Mouse (Mus musculus): ENCODE data around the gene Pcdh7. TPM values are rescaled to one million over a fixed set of nuclear protein-coding genes. Genes with fewer than 3 reads are reported as not detected.

Gene Pcdh7
- polyA plus RNA-seq, 1 experiment from 2014 or later, result 23.7 TPM

DNA sequence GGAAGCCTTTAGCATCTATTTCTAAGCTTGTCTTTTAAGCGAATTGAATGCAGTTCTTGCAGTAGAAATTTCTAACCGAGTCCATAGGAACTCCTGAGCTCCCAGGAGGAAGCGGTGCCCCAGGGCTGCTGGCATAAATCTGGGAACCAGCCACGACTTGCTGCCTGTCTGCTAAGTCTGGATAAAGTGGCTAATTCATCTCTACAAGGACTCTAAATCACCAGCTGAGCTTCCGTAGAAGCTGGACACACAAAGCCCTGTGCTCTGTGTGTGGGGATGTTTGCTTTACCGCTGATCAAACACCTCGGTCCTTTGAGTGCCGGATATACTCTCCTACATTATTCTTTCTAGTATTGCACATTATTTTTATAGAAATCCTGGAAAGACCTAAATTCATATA, 308.0 kb downstream of the Pcdh7 start:
- Histone ChIP-seq H3K27ac (replicated peaks; ENCODE audit: low read depth, low read length) (peak overlapping the region; percentile 37; the same call in 1 of the 2 replicates), H3K9me3 (ENCODE audit: control insufficient read depth, low read length) (no peaks in the 10 kb centered on the region), H3K9ac (replicated peaks; ENCODE audit: low read length) (peak overlapping the region; percentile 16; the same call in 1 of the 2 replicates), H3K27me3 (ENCODE audit: control insufficient read depth, insufficient read depth, low read length) (no peaks in the 10 kb centered on the region), H3K4me2 (ENCODE audit: low read length) (peak overlapping the region; percentile 4; the same call in 1 of the 2 replicates), H3K4me3 (replicated peaks; ENCODE audit: low read depth, low read length) (no peak overlapping the region), H3K36me3 (ENCODE audit: control insufficient read depth, insufficient read depth, low read length) (no peaks in the 10 kb centered on the region), H3K4me1 (ENCODE audit: control insufficient read depth, insufficient read depth, low read length) (no peaks in the 10 kb centered on the region)
- 30% methylated on average over 8 of the region's 8 CpGs for WGBS
- ATAC-seq (ENCODE audit: low FRiP score, low TSS enrichment) (no peak; the same call in 1 of the 2 replicates), DNase-seq (peak; percentile 69)

DNA sequence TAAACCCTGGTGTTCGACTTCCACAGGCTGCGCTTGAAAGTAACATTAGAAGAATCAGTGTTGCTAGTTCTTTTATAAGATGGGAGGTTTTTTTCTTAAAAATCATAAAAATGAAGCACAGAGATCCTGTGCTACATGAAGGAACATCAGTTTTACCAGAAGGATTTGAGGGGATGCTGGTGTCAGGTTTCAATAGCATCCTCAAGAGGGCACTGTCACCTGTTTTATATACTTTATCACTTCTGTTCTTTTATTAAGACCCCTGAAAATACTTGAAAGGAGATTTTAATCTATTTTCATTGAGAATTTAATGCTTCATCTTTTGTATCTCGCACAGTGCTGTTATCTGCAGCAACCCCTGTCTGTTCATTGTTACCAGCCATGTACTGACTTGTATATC, 322.1 kb downstream of the Pcdh7 start:
- Histone ChIP-seq H3K9ac (replicated peaks; ENCODE audit: low read length) (no peak overlapping the region), H3K4me1 (ENCODE audit: control insufficient read depth, insufficient read depth, low read length) (no peaks in the 10 kb centered on the region), H3K9me3 (ENCODE audit: control insufficient read depth, low read length) (no peaks in the 10 kb centered on the region), H3K4me3 (replicated peaks; ENCODE audit: low read depth, low read length) (no peak overlapping the region), H3K4me2 (ENCODE audit: low read length) (no peak overlapping the region), H3K27me3 (ENCODE audit: control insufficient read depth, insufficient read depth, low read length) (no peaks in the 10 kb centered on the region), H3K27ac (replicated peaks; ENCODE audit: low read depth, low read length) (no peak overlapping the region), H3K36me3 (ENCODE audit: control insufficient read depth, insufficient read depth, low read length) (no peaks in the 10 kb centered on the region)
- ATAC-seq (ENCODE audit: low FRiP score, low TSS enrichment) (no peak), DNase-seq (peak; percentile 69)
- 67% methylated on average over 3 of the region's 3 CpGs for WGBS

DNA sequence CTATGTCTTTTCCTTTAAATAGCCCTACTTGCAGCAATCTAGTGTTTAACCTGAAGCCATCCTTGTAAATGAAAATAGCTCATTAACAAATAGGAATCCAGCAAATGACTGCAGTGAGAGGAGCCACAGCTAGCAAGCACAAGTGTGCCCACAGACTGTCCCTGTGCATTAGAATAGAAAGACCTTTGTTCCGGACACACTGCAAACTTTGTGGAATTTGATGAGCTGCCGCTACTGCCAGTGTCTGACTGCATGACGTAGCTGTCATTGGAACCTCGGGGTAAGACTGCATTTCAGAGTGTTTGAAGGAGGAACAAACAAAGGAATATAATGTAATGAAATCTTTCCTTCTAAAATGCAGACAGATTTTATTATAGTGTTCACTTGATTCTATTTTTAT, 326.4 kb downstream of the Pcdh7 start:
- Histone ChIP-seq H3K9me3 (ENCODE audit: control insufficient read depth, low read length) (no peaks in the 10 kb centered on the region), H3K27me3 (ENCODE audit: control insufficient read depth, insufficient read depth, low read length) (no peaks in the 10 kb centered on the region), H3K27ac (replicated peaks; ENCODE audit: low read depth, low read length) (no peak overlapping the region), H3K9ac (replicated peaks; ENCODE audit: low read length) (no peak overlapping the region), H3K4me2 (ENCODE audit: low read length) (no peak overlapping the region; the same call in 1 of the 2 replicates), H3K4me1 (ENCODE audit: control insufficient read depth, insufficient read depth, low read length) (no peaks in the 10 kb centered on the region), H3K4me3 (replicated peaks; ENCODE audit: low read depth, low read length) (no peak overlapping the region), H3K36me3 (ENCODE audit: control insufficient read depth, insufficient read depth, low read length) (no peaks in the 10 kb centered on the region)
- ATAC-seq (ENCODE audit: low FRiP score, low TSS enrichment) (no peak), DNase-seq (peak; percentile 37)
- WGBS, result 13% methylated on average over 4 of the region's 4 CpGs

DNA sequence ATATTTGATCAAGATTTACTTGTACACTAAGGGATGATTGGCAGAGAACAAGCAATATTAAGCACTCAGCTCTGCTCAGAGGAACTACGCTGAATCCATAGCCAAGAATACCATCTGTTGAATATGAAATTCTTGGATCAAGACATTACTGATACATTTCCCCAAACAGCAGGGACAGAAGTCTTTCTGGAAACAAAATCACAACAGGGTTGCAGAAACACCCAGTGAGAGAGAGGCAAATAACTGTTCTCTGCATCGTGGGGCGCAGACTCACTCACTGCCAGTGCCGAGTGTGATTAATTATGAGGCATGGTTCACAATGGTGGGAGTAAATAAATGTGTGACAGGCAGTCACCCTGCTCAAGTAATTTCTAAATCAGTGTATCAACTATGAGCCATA, 363.3 kb downstream of the Pcdh7 start:
- H3K27ac ChIP-seq (replicated peaks; ENCODE audit: low read depth, low read length), result no peak overlapping the region
- no peak for ATAC-seq (ENCODE audit: low FRiP score, low TSS enrichment)
- no peaks in the 10 kb centered on the region for H3K27me3 ChIP-seq (ENCODE audit: control insufficient read depth, insufficient read depth, low read length)
- DNase-seq, result no peak
- no peak overlapping the region for H3K9ac ChIP-seq (replicated peaks; ENCODE audit: low read length)
- H3K4me1 ChIP-seq (ENCODE audit: control insufficient read depth, insufficient read depth, low read length), result no peaks in the 10 kb centered on the region
- H3K36me3 ChIP-seq (ENCODE audit: control insufficient read depth, insufficient read depth, low read length), result no peaks in the 10 kb centered on the region
- 72% methylated on average over 4 of the region's 4 CpGs for WGBS
- H3K4me2 ChIP-seq (ENCODE audit: low read length), result no peak overlapping the region
- no peaks in the 10 kb centered on the region for H3K9me3 ChIP-seq (ENCODE audit: control insufficient read depth, low read length)
- H3K4me3 ChIP-seq (replicated peaks; ENCODE audit: low read depth, low read length), result no peak overlapping the region

DNA sequence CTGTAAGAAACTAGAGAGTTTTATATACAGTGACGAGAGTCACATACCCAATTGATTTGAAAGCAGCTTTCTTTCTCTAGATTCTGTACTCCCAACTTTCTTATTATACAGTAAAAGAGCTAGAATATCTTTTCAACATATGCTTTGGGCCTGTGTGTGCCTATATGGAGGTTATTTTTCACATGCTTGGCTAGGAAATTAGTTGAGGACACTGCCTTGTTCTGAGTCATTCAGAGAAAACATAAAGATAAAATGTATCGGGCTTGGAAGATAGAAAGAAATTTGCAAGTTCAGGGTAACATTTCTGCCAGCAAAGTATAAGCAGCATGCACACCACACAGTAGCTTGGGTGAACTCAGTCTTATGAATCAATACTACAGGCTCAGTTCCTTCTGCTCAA, 364.5 kb downstream of the Pcdh7 start:
- 92% methylated on average over 2 of the region's 2 CpGs for WGBS
- H3K9ac ChIP-seq (replicated peaks; ENCODE audit: low read length), result no peak overlapping the region
- H3K27ac ChIP-seq (replicated peaks; ENCODE audit: low read depth, low read length), result no peak overlapping the region
- H3K4me2 ChIP-seq (ENCODE audit: low read length), result no peak overlapping the region
- no peak overlapping the region for H3K4me3 ChIP-seq (replicated peaks; ENCODE audit: low read depth, low read length)
- DNase-seq (no peak), ATAC-seq (ENCODE audit: low FRiP score, low TSS enrichment) (no peak)
- H3K9me3 ChIP-seq (ENCODE audit: control insufficient read depth, low read length), result no peaks in the 10 kb centered on the region
- H3K4me1 ChIP-seq (ENCODE audit: control insufficient read depth, insufficient read depth, low read length), result no peaks in the 10 kb centered on the region
- no peaks in the 10 kb centered on the region for H3K36me3 ChIP-seq (ENCODE audit: control insufficient read depth, insufficient read depth, low read length)
- no peaks in the 10 kb centered on the region for H3K27me3 ChIP-seq (ENCODE audit: control insufficient read depth, insufficient read depth, low read length)

DNA sequence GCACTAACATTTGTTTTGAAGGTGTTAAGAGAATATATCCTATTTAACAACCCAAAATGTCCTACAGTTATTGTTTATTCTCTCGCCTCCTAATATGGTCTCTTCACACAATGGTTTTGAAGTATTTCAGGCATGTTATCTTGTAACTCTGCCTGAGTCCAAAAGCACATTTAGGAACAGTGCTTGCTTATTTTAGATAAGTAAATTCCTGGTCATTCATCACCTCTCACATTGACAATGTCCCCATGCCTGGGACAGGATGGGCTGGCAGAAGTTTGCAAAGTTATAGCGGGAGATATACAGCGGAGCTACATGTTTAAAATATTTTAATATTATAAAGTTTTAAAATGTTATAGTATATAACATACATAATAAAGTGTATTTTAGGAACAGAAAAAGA, 365.3 kb downstream of the Pcdh7 start:
- no peak for DNase-seq
- H3K27ac ChIP-seq (replicated peaks; ENCODE audit: low read depth, low read length), result no peak overlapping the region
- H3K36me3 ChIP-seq (ENCODE audit: control insufficient read depth, insufficient read depth, low read length), result no peaks in the 10 kb centered on the region
- 94% methylated on average over 3 of the region's 3 CpGs for WGBS
- no peak overlapping the region for H3K4me3 ChIP-seq (replicated peaks; ENCODE audit: low read depth, low read length)
- H3K9ac ChIP-seq (replicated peaks; ENCODE audit: low read length), result no peak overlapping the region
- no peak for ATAC-seq (ENCODE audit: low FRiP score, low TSS enrichment)
- no peaks in the 10 kb centered on the region for H3K9me3 ChIP-seq (ENCODE audit: control insufficient read depth, low read length)
- no peaks in the 10 kb centered on the region for H3K27me3 ChIP-seq (ENCODE audit: control insufficient read depth, insufficient read depth, low read length)
- no peaks in the 10 kb centered on the region for H3K4me1 ChIP-seq (ENCODE audit: control insufficient read depth, insufficient read depth, low read length)
- H3K4me2 ChIP-seq (ENCODE audit: low read length), result no peak overlapping the region

DNA sequence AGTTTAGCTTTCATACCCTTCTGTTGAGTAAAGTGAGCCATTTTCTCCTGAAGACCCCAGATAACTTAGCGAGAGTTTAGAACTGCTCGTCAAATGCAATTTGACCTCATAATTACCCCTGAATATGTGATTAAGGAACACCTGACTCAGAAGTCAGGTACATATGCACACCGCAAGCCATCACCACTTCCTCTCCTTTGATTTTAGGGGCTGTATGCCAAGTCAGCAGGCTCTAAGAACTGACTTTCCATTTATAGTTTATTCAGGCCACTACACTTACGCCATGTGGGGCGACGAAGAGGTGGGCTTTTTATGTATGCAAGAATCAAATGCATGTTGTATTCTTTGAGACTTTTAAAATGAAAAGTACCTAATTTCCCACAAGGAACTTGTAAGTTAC, 366.2 kb downstream of the Pcdh7 start:
- Histone ChIP-seq H3K4me3 (replicated peaks; ENCODE audit: low read depth, low read length) (no peak overlapping the region), H3K9me3 (ENCODE audit: control insufficient read depth, low read length) (no peaks in the 10 kb centered on the region), H3K27ac (replicated peaks; ENCODE audit: low read depth, low read length) (no peak overlapping the region), H3K4me1 (ENCODE audit: control insufficient read depth, insufficient read depth, low read length) (no peaks in the 10 kb centered on the region), H3K27me3 (ENCODE audit: control insufficient read depth, insufficient read depth, low read length) (no peaks in the 10 kb centered on the region), H3K4me2 (ENCODE audit: low read length) (no peak overlapping the region), H3K36me3 (ENCODE audit: control insufficient read depth, insufficient read depth, low read length) (no peaks in the 10 kb centered on the region), H3K9ac (replicated peaks; ENCODE audit: low read length) (no peak overlapping the region)
- no peak for DNase-seq
- 86% methylated on average over 6 of the region's 6 CpGs for WGBS
- no peak for ATAC-seq (ENCODE audit: low FRiP score, low TSS enrichment)

DNA sequence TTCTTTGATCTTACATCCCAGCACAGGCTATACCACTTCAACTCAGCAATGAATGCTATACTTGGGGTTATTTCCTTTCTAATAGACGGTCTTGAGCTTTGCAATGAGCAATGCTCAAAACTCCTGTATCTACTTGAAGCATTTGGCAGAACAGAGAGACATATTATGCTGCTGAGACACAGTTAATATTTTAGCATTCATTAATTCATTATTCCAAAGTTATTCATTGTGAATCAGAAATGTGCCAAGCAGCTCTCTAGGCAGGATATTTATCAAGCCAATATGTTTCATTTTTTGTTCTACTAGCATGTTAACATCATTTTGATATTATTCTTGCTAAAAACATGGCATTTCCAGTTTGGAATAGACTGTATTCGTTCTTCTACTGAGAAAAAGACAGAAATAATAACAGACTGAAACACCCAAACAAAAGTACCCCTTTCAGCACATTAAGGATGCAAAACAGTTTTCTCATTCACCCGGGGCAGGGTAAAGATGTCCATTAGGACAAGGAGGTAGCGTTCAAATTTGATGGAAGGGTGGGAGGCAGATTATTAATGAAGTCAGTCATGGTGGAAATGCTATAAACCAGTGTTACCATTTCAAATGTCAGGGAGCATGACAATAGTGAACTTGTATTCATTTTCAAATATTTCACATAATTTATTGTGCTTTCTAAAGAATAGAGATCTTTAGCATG, 391.0 kb downstream of the Pcdh7 start:
- no peaks in the 10 kb centered on the region for H3K36me3 ChIP-seq (ENCODE audit: control insufficient read depth, insufficient read depth, low read length)
- no peaks in the 10 kb centered on the region for H3K27me3 ChIP-seq (ENCODE audit: control insufficient read depth, insufficient read depth, low read length)
- H3K4me1 ChIP-seq (ENCODE audit: control insufficient read depth, insufficient read depth, low read length), result no peaks in the 10 kb centered on the region
- H3K4me3 ChIP-seq (replicated peaks; ENCODE audit: low read depth, low read length), result no peak overlapping the region
- H3K9me3 ChIP-seq (ENCODE audit: control insufficient read depth, low read length), result no peaks in the 10 kb centered on the region
- no peak overlapping the region for H3K9ac ChIP-seq (replicated peaks; ENCODE audit: low read length)
- DNase-seq (no peak), ATAC-seq (ENCODE audit: low FRiP score, low TSS enrichment) (no peak)
- no peak overlapping the region for H3K27ac ChIP-seq (replicated peaks; ENCODE audit: low read depth, low read length)
- WGBS, result 53% methylated on average over 4 of the region's 4 CpGs
- H3K4me2 ChIP-seq (ENCODE audit: low read length), result no peak overlapping the region

DNA sequence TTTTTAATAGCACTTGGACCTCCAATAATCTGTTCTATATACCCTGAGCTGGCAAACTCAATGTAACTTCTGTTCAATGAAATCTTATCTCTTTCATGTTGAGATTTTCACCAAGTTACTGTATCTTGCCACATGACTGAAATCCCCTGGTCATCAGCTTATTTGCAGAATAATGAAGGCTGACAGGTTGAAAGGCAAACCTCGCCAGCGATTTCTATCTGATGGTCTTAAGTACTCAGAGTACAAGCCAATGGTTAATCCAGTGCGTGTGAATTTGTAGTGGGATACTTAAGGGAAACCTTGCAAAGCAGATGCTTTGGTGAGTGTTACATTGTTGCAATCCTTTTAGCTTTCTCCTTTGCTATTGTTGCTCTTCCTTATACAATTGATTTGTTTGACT, 398.3 kb downstream of the Pcdh7 start:
- H3K4me3 ChIP-seq (replicated peaks; ENCODE audit: low read depth, low read length), result no peak overlapping the region
- no peaks in the 10 kb centered on the region for H3K36me3 ChIP-seq (ENCODE audit: control insufficient read depth, insufficient read depth, low read length)
- WGBS, result 29% methylated on average over 3 of the region's 3 CpGs
- H3K4me1 ChIP-seq (ENCODE audit: control insufficient read depth, insufficient read depth, low read length), result no peaks in the 10 kb centered on the region
- no peaks in the 10 kb centered on the region for H3K27me3 ChIP-seq (ENCODE audit: control insufficient read depth, insufficient read depth, low read length)
- no peak overlapping the region for H3K9ac ChIP-seq (replicated peaks; ENCODE audit: low read length)
- no peak overlapping the region for H3K27ac ChIP-seq (replicated peaks; ENCODE audit: low read depth, low read length)
- H3K4me2 ChIP-seq (ENCODE audit: low read length), result no peak overlapping the region
- ATAC-seq (ENCODE audit: low FRiP score, low TSS enrichment) (no peak), DNase-seq (peak; percentile 26)
- H3K9me3 ChIP-seq (ENCODE audit: control insufficient read depth, low read length), result no peaks in the 10 kb centered on the region
